Mouse (Mus musculus): ENCODE measurements at regions not wholly inside any gene's neighbourhood (a gene's known extent, or its start where the extent isn't known, plus 50 kb on each side); places are given as distances from the start of the nearest gene placed in this dataset.
A peak's percentile ranks its signal among the peaks of the same experiment; 100 is the strongest.
"Not testable (repeated sequence)": the region's sequence is repeated elsewhere in the genome, so short reads cannot be mapped to it uniquely, and the experiment has no call there.

DNA sequence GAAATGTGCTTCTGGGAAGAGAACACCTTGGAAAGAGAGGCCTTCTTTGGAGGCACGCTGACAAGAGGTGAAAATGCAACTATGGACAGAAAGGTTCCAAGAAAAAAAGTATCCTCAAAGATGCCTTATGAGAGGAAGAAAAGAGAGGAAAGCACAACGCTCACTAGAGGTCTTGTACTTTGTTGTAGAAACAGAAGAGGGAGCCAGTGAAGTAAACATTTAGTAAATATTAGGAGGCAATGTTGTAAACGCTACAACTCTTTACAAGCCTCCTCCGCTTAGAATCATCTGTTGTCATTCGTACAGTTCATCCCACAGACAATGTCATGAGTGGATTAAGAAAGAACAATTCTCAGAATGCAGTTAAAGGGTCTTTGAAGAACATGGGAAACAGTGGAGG is 77.4 kb downstream of the Tfpi2 start:
- no peak overlapping the region for H3K4me2 ChIP-seq (ENCODE audit: low read depth, low read length)
- ATAC-seq (no peak), DNase-seq (ENCODE audit: low spot score) (peak; percentile 12)
- peak; percentile 39 for TF ChIP-seq CTCF (IDR thresholded peaks at IDR 0.05; ENCODE audit: low read depth)
- H3K9ac ChIP-seq (replicated peaks; ENCODE audit: low read length) = no peak overlapping the region
- no peak overlapping the region for H3K4me3 ChIP-seq (ENCODE audit: low read length)
- no peaks in the 10 kb centered on the region for H3K9me3 ChIP-seq (ENCODE audit: low read length)
- no peaks in the 10 kb centered on the region for H3K36me3 ChIP-seq (ENCODE audit: insufficient read depth, low read length)
- H3K27ac ChIP-seq = no peak overlapping the region
- no peaks in the 10 kb centered on the region for H3K27me3 ChIP-seq (ENCODE audit: insufficient read depth, low read length)
- H3K4me1 ChIP-seq (ENCODE audit: insufficient read depth, low read length) = no peaks in the 10 kb centered on the region
- WGBS = 62% methylated on average over 5 of the region's 5 CpGs

DNA sequence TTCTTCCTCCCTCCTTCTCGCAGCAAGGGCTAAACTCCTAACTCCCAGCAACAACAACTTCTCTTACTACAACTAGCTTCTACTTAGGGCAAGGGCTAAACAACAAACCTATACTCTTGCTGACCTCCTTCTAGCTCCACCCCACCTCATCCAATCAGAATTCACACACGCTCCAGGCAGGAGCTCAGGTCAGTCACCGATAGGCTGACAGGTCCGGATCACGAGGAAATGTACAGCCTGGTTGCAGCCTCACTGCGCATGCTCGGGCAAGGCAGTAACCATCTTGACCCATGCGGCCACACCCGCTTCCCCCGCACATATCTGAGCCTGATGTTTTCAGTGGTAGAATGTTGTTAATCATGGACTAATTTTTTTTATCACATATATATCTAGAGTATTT is 84.0 kb downstream of the Tfpi2 start:
- 90% methylated on average over 10 of the region's 10 CpGs for WGBS

DNA sequence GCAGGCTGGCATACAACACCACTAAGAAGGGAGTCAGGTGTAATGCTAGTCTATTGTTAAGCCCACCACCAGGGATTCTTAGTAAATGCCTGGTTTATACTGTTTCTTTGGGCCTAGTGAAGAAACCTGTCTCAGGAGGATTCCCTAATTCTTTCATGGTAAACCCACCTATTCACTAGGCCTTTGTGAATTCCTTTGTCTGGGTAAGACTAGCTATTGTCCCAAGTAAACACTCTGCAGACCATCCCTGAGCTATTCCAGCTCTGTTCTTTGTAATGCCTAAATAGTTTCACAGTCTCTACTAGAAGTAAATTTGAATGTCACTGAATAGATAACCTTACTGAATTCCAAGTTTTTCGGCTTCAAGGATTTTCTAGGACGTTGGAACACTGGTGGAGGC is 111.3 kb upstream of the Calcr start:
- H3K4me3 ChIP-seq (ENCODE audit: low read length); H3K36me3 ChIP-seq (ENCODE audit: insufficient read depth, low read length); H3K27ac ChIP-seq; H3K9ac ChIP-seq (replicated peaks; ENCODE audit: low read length); H3K4me2 ChIP-seq (ENCODE audit: low read depth, low read length); H3K27me3 ChIP-seq (ENCODE audit: insufficient read depth, low read length); H3K9me3 ChIP-seq (ENCODE audit: low read length); DNase-seq (ENCODE audit: low spot score); ATAC-seq; H3K4me1 ChIP-seq (ENCODE audit: insufficient read depth, low read length): not testable (repeated sequence)
- WGBS = 67% methylated on average over 2 of the region's 2 CpGs

More for the DNA sequence above, 84.0 kb downstream of the Tfpi2 start:
- H3K4me1 ChIP-seq (ENCODE audit: insufficient read depth, low read length) = no peaks in the 10 kb centered on the region
- DNase-seq (ENCODE audit: low spot score) (no peak), ATAC-seq (no peak)
- H3K27ac ChIP-seq = no peak overlapping the region
- H3K4me3 ChIP-seq (ENCODE audit: low read length) = no peak overlapping the region
- no peak for TF ChIP-seq CTCF (IDR thresholded peaks at IDR 0.05; ENCODE audit: low read depth)
- H3K4me2 ChIP-seq (ENCODE audit: low read depth, low read length) = no peak overlapping the region
- no peaks in the 10 kb centered on the region for H3K27me3 ChIP-seq (ENCODE audit: insufficient read depth, low read length)
- H3K9ac ChIP-seq (replicated peaks; ENCODE audit: low read length) = no peak overlapping the region
- no peaks in the 10 kb centered on the region for H3K36me3 ChIP-seq (ENCODE audit: insufficient read depth, low read length)
- H3K9me3 ChIP-seq (ENCODE audit: low read length) = no peaks in the 10 kb centered on the region

DNA sequence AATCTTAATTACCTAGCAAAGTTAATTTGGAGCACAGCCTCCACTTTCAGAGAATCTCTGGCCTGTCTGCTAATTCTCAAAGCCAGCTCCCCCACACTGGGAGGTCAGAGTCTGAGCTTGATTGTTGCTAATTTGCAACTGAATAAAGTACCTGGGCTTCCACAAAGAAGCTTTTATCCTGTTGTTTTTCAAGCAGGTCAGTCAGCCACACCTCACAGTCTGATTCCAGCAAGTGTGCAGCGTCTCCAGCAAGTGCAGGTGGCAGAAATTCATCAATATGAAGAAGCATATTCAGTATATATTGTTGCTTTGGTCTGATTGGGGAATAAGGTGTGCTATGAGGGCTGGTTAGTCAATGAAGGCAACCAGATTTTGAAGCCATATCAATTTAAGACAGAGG is 110.3 kb upstream of the Calcr start:
- not testable (repeated sequence) for H3K4me1 ChIP-seq (ENCODE audit: insufficient read depth, low read length); H3K4me3 ChIP-seq (ENCODE audit: low read length); H3K27me3 ChIP-seq (ENCODE audit: insufficient read depth, low read length); H3K4me2 ChIP-seq (ENCODE audit: low read depth, low read length); H3K9ac ChIP-seq (replicated peaks; ENCODE audit: low read length); H3K9me3 ChIP-seq (ENCODE audit: low read length); H3K27ac ChIP-seq; ATAC-seq; DNase-seq (ENCODE audit: low spot score); H3K36me3 ChIP-seq (ENCODE audit: insufficient read depth, low read length)
- WGBS = 48% methylated on average over 1 of the region's 1 CpGs

DNA sequence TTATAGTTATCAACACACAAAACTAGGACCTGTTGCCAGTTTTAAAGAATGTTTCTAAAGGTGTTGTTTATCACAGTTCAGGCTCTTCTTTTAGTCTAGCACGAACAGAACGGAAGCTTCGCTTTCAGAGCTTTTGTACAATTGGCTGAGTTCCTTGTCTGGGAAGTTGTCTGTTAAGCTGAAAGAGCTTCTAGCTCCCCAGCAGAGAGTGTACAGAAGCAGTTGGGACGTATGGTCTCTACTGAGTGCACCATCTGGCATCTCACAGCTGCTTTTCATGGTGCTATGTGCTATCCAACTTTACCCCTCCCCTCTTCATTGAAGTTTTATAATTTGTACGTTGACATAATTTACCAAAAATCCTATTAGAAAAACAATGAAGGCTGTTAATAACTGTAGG is 96.5 kb upstream of the Calcr start:
- DNase-seq (ENCODE audit: low spot score) = peak; percentile 2
- H3K9me3 ChIP-seq (ENCODE audit: low read length) = no peaks in the 10 kb centered on the region
- no peak overlapping the region for H3K27ac ChIP-seq
- H3K4me1 ChIP-seq (ENCODE audit: insufficient read depth, low read length) = no peaks in the 10 kb centered on the region
- H3K4me3 ChIP-seq (ENCODE audit: low read length) = no peak overlapping the region
- TF ChIP-seq CTCF (IDR thresholded peaks at IDR 0.05; ENCODE audit: low read depth) = no peak
- no peaks in the 10 kb centered on the region for H3K36me3 ChIP-seq (ENCODE audit: insufficient read depth, low read length)
- H3K9ac ChIP-seq (replicated peaks; ENCODE audit: low read length) = no peak overlapping the region
- no peak overlapping the region for H3K4me2 ChIP-seq (ENCODE audit: low read depth, low read length)
- no peaks in the 10 kb centered on the region for H3K27me3 ChIP-seq (ENCODE audit: insufficient read depth, low read length)
- no peak for ATAC-seq
- WGBS = 51% methylated on average over 5 of the region's 5 CpGs

DNA sequence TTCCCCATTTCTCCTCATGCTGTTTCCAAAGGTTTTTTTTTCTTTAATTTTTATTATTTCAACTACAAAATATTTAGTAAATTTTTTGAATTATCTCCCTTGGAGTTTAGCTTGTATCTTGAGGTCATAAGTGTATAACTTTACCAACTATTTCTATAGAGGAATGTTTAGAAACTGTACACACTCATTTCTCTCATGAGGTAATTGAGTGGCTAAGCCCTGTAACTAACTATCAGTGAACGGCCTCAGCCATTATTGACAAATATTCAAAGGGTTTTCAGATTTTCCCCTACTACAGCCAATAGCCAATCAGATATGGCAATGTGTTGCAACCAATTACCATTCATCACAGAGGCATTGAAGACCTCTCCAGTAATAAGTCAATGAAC is 96.1 kb upstream of the Calcr start:
- ATAC-seq = no peak
- Histone ChIP-seq H3K9me3 (ENCODE audit: low read length) (no peaks in the 10 kb centered on the region), H3K36me3 (ENCODE audit: insufficient read depth, low read length) (no peaks in the 10 kb centered on the region), H3K4me2 (ENCODE audit: low read depth, low read length) (no peak overlapping the region), H3K4me1 (ENCODE audit: insufficient read depth, low read length) (no peaks in the 10 kb centered on the region), H3K4me3 (ENCODE audit: low read length) (no peak overlapping the region), H3K27ac (no peak overlapping the region), H3K9ac (replicated peaks; ENCODE audit: low read length) (no peak overlapping the region), H3K27me3 (ENCODE audit: insufficient read depth, low read length) (no peaks in the 10 kb centered on the region)
- DNase-seq (ENCODE audit: low spot score) = no peak
- no peak for TF ChIP-seq CTCF (IDR thresholded peaks at IDR 0.05; ENCODE audit: low read depth)
- WGBS = 77% methylated on average over 1 of the region's 1 CpGs

DNA sequence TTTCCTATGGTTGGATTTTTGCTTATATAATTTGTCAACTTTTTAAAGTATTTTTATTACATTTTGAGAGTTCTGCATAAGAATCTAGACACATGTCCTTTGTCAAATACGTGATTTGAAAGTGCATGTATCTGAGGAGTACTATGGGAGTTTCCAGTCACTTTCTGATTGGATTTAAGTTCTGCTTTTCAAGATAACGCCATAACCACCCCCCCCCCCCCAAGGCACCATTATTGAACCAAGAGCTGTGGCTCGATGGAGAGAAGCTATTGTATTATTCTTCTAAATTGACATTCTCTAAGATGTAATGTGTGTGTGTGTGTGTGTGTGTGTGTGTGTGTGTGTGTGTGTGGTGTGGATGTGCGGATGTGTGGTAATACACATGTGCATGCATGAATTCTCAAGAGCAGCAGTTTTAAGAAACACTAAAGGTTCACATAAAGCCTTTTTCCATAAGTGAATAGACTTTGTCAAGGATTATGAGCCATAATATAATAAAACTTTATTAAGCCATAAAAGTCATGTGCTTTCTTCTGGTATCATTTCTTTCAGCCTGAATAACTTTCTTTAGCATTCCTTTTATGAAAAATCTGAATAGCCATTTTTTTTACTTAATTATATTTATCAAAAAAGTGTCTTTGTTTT is 95.5 kb upstream of the Calcr start:
- no peak overlapping the region for H3K4me3 ChIP-seq (ENCODE audit: low read length)
- 86% methylated on average over 4 of the region's 4 CpGs for WGBS
- H3K9ac ChIP-seq (replicated peaks; ENCODE audit: low read length) = no peak overlapping the region

More for the DNA sequence above, 95.5 kb upstream of the Calcr start:
- Histone ChIP-seq H3K27ac (no peak overlapping the region), H3K9me3 (ENCODE audit: low read length) (no peaks in the 10 kb centered on the region), H3K27me3 (ENCODE audit: insufficient read depth, low read length) (no peaks in the 10 kb centered on the region), H3K4me2 (ENCODE audit: low read depth, low read length) (no peak overlapping the region), H3K36me3 (ENCODE audit: insufficient read depth, low read length) (no peaks in the 10 kb centered on the region), H3K4me1 (ENCODE audit: insufficient read depth, low read length) (no peaks in the 10 kb centered on the region)
- no peak for TF ChIP-seq CTCF (IDR thresholded peaks at IDR 0.05; ENCODE audit: low read depth)
- DNase-seq (ENCODE audit: low spot score) (no peak), ATAC-seq (no peak)

Data from hindbrain, postnatal 0 days (tissue).